Mouse (Mus musculus) bone marrow, adult 2 months (tissue): ENCODE data around the gene Dcp1b. TPM values are rescaled to one million over a fixed set of nuclear protein-coding genes. Genes with fewer than 3 reads are reported as not detected.

Experiments used
- H3K27ac ChIP-seq: fragments of 200-500 bp; 2 replicates; pipeline ENCODE4 v1.5.1; 2012; ENCODE audit warnings: low read depth, mild to moderate bottlenecking, control low read depth, inconsistent platforms, low read length; ENCODE audit not compliant: control insufficient read depth, poor library complexity, insufficient read depth
- H3K4me1 ChIP-seq: fragments of 200-500 bp; 2 replicates; pipeline ENCODE4 v1.6.1; 2011; ENCODE audit warnings: low read length; ENCODE audit not compliant: control insufficient read depth, insufficient read depth
- H3K4me3 ChIP-seq: fragments of 200-500 bp; replicated peaks from 2 replicates; pipeline ENCODE3; 2011; ENCODE audit warnings: mild to moderate bottlenecking, low read depth, low read length, control low read depth; ENCODE audit not compliant: control insufficient read depth
- CTCF ChIP-seq: fragments of 200-500 bp; IDR thresholded peaks from 2 replicates; pipeline ENCODE4 v1.5.1; 2011; ENCODE audit warnings: low read length, control low read depth; ENCODE audit not compliant: control insufficient read depth, insufficient read depth
- POLR2A ChIP-seq: fragments of 200-500 bp; IDR thresholded peaks from 2 replicates; pipeline ENCODE4 v1.6.1; 2011; ENCODE audit warnings: low read depth, mild to moderate bottlenecking, control low read depth, low read length, borderline replicate concordance; ENCODE audit not compliant: control insufficient read depth
- WGBS: fragments of 180-500 bp; shearing (Covaris S2); methylation state at CpG from one replicate; pipeline ENCODE4 v1.1.7; 2018; 5-methylcytosine and 5-hydroxymethylcytosine counted together
- polyA plus RNA-seq: library from polyadenylated mRNA; stranded (reverse); fragments of >200 nt; gene quantifications from 2 replicates; pipeline ENCODE4 v1.2.4, GENCODE M21; 2011; ENCODE audit warnings: low replicate concordance; ENCODE audit not compliant: missing spikeins, insufficient read depth, insufficient read length

The Dcp1b gene
- polyA plus RNA-seq, 1 experiment, result 4.3 TPM

DNA sequence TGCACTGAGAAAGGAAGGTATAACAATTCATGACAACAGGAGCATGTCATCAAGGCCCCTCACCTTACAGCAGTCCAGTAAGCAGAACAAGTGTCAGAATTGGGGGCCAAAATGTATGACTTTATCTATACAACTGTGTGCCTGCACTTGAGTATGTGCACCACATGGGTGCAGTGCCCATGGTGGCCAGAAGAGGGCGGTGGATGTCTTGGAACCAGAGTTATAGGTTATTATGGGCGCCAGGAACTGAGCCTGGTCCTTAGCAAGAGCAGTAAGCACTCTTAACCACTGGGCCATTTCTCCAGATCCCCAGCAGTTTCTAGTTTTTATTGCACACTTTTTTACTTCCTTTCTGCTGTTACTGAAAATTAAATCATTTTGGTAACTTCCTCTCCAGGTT is 71.0 kb downstream of the Dcp1b start:
- 42% methylated on average over 2 of the region's 2 CpGs for WGBS
- no peak overlapping the region for H3K27ac ChIP-seq
- H3K4me3 ChIP-seq, result no peak overlapping the region
- TF ChIP-seq POLR2A (no peak), CTCF (no peak)
- H3K4me1 ChIP-seq, result no peaks in the 10 kb centered on the region

GRCm38 (mm10) chr6:119248578-119248977 is 73.5 kb downstream of the Dcp1b start:
- TF ChIP-seq CTCF (no peak), POLR2A (no peak)
- H3K4me3 ChIP-seq, result no peak overlapping the region
- no peak overlapping the region for H3K27ac ChIP-seq
- H3K4me1 ChIP-seq, result no peaks in the 10 kb centered on the region
- WGBS, result 83% methylated on average over 3 of the region's 3 CpGs

DNA sequence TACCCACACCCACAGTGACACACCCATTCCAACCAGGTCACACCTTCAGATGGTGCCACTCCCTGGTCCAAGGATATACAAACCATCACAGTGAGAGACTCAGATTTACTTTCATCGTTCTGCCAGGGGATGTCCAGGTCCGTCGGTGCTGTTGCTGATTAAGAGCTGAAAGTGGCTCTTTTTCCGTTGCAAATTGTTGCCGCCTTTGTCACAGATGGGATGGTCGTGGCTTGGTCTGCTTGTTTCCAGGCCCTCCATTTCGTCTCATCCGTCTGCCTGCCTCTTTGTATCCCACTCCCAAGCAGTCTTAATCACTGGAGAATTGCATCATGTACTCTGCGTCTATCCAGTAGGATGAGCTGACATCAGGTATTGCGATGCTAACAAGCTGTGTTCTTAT is 74.7 kb downstream of the Dcp1b start:
- H3K4me1 ChIP-seq, result no peaks in the 10 kb centered on the region
- no peak overlapping the region for H3K27ac ChIP-seq
- H3K4me3 ChIP-seq, result no peak overlapping the region
- 83% methylated on average over 10 of the region's 10 CpGs for WGBS
- TF ChIP-seq CTCF, result no peak
- no peak for TF ChIP-seq POLR2A

DNA sequence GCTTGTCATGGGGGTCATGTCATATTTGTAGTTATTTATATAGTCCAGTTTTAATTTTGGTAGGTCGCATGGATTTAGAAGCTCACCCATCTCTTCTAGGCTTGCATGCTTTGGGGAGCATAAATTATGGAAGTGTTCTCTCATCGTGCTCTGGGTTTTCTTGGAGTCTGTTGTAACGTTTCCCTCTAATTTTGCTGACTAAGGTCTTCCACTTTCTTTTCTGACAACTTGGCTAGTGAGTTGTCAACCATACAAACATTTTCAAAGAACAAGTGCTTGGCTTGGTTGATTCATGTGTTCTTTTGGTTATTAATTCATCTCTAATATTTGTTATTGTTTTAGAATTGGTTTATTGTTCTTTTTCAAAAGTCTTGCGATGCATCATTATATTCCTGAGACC is 76.7 kb downstream of the Dcp1b start:
- Histone ChIP-seq H3K27ac (no peak overlapping the region), H3K4me3 (no peak overlapping the region), H3K4me1 (no peaks in the 10 kb centered on the region)
- TF ChIP-seq POLR2A, result no peak
- no peak for TF ChIP-seq CTCF
- 63% methylated on average over 4 of the region's 4 CpGs for WGBS

Other genes with a start within 250 kb of the Dcp1b start
- gene Cacna1c, start 21.2 kb downstream of the Dcp1b start, polyA plus RNA-seq, result 1.4 and 3.1 TPM in 2 replicates
- 0.16 and 7.1 TPM in 2 replicates for gene Cacna2d4, start 61.3 kb downstream of the Dcp1b start, polyA plus RNA-seq
- not detected in 2 replicates for gene Lrtm2, start 155.5 kb downstream of the Dcp1b start, polyA plus RNA-seq
- 21.1 and 30.2 TPM in 2 replicates for gene Adipor2, start 242.5 kb downstream of the Dcp1b start, polyA plus RNA-seq